ENCODE assay signal across 8 mouse cellular contexts in the genomic region with DNA sequence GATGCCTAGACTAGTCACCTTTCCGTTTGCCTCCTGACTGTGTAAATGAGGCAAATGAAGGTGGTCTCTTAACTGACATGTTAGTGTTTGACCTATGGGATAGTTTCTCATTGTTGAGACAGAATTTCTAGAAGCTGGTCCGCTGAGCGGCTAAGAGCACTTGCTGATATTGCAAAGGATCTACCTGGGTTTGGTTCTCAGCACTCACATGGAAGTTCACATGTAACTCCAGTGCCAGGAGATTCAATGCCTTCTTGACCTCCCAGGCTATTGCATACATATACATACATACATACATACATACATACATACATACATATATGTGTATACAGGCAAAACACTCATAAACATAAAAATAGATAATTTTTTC. TPM values are rescaled to one million over a fixed set of nuclear protein-coding genes. Genes with fewer than 3 reads are reported as not detected.
DNase-seq lines count a peak whose midpoint lies in the region; ATAC-seq lines count a peak whose summit lies in the region.

No protein-coding gene starts in this region.

- H3K9ac ChIP-seq in hindbrain, embryonic 14.5 days: peak overlapping the region; percentile 89
- peak overlapping the region; percentile 97 for H3K9ac ChIP-seq in midbrain, embryonic 13.5 days (replicated peaks)

- WGBS in hindbrain, embryonic 14.5 days: 33% methylated on average over 3 of the region's 3 CpGs
- 27% methylated on average over 3 of the region's 3 CpGs for whole genome bisulfite sequencing in midbrain, embryonic 13.5 days

- peak overlapping the region; percentile 93 for H3K4me2 ChIP-seq in hindbrain, embryonic 14.5 days (replicated peaks)
- H3K4me2 ChIP-seq in midbrain, embryonic 13.5 days (replicated peaks): peak overlapping the region; percentile 89

- no peaks in the 10 kb centered on the region for H3K9me3 ChIP-seq in hindbrain, embryonic 14.5 days (ENCODE audit: control insufficient read depth, low read length)
- H3K9me3 ChIP-seq in midbrain, embryonic 13.5 days: no peaks in the 10 kb centered on the region

- peaks cover 10% of the 10 kb centered on the region for H3K4me1 ChIP-seq in hindbrain, embryonic 14.5 days (replicated peaks; ENCODE audit: control insufficient read depth, insufficient read depth, low read length)
- H3K4me1 ChIP-seq in midbrain, embryonic 13.5 days (replicated peaks): peaks cover 19% of the 10 kb centered on the region

- peaks cover 22% of the 10 kb centered on the region for H3K36me3 ChIP-seq in hindbrain, embryonic 14.5 days (replicated peaks; ENCODE audit: control insufficient read depth, insufficient read depth)
- peaks cover 34% of the 10 kb centered on the region for H3K36me3 ChIP-seq in midbrain, embryonic 13.5 days

- peak; percentile 25 for DNase-seq in kidney, adult 11 months
- DNase-seq in kidney, postnatal 14 days: no peak
- peak; percentile 48 for DNase-seq in c-Kit-negative CD71-positive TER-119-positive erythroid progenitor cells, embryonic 14.5 days (ENCODE audit: low read depth, low spot score)
- no peak for DNase-seq in hindbrain, embryonic 14.5 days (ENCODE audit: low spot score)
- DNase-seq in right cerebral cortex, adult 18-20 months: no peak
- no peak for DNase-seq in urinary bladder, postnatal 10 days (ENCODE audit: low spot score)
- DNase-seq in layer of hippocampus, postnatal 14 days (ENCODE audit: low spot score in 2 of 2): no peak

- peak overlapping the region; percentile 82 for H3K4me3 ChIP-seq in hindbrain, embryonic 14.5 days (replicated peaks; ENCODE audit: low read length)
- H3K4me3 ChIP-seq in midbrain, embryonic 13.5 days (replicated peaks): peak overlapping the region; percentile 96

- no peak for ATAC-seq in hindbrain, embryonic 14.5 days (ENCODE audit: low FRiP score)
- ATAC-seq in midbrain, embryonic 13.5 days: no peak

- peak overlapping the region; percentile 98 for H3K27ac ChIP-seq in hindbrain, embryonic 14.5 days
- peak overlapping the region; percentile 98 for H3K27ac ChIP-seq in midbrain, embryonic 13.5 days

- no peaks in the 10 kb centered on the region for H3K27me3 ChIP-seq in hindbrain, embryonic 14.5 days (ENCODE audit: control insufficient read depth, insufficient read depth, low read length)
- H3K27me3 ChIP-seq in midbrain, embryonic 13.5 days: no peaks in the 10 kb centered on the region

RNA-seq across cellular contexts. Expression of gene Poldip3, which starts 0.9 kb away (rescaled TPM):
- polyA plus RNA-seq in hindbrain, embryonic 14.5 days (2014; fragmentation: Nextera tagmentation; extraction: Ambion mirVana): 143 and 145 TPM in 2 replicates
- 166 and 169 TPM in 2 replicates for polyA plus RNA-seq in midbrain, embryonic 13.5 days (2015; fragmentation: Nextera tagmentation; extraction: Ambion mirVana)
- 10 to 100 TPM; 85.8 to 87.6 TPM for total RNA-seq in layer of hippocampus, postnatal 14 days (2021)

RNA-seq across cellular contexts. Expression of gene Cyb5r3, which starts 22.3 kb away (rescaled TPM):
- polyA plus RNA-seq in hindbrain, embryonic 14.5 days (2014; fragmentation: Nextera tagmentation; extraction: Ambion mirVana): 112 and 129 TPM in 2 replicates
- 123 and 133 TPM in 2 replicates for polyA plus RNA-seq in midbrain, embryonic 13.5 days (2015; fragmentation: Nextera tagmentation; extraction: Ambion mirVana)
- total RNA-seq in layer of hippocampus, postnatal 14 days (2021): 10 to 100 TPM; 80.9 to 89.8 TPM

RNA-seq across cellular contexts. Expression of gene Rrp7a, which starts 27.5 kb away (rescaled TPM):
- polyA plus RNA-seq in hindbrain, embryonic 14.5 days (2014; fragmentation: Nextera tagmentation; extraction: Ambion mirVana): 64.7 and 68.2 TPM in 2 replicates
- polyA plus RNA-seq in midbrain, embryonic 13.5 days (2015; fragmentation: Nextera tagmentation; extraction: Ambion mirVana): 72.4 and 77.0 TPM in 2 replicates
- total RNA-seq in layer of hippocampus, postnatal 14 days (2021): 100 to 1,000 TPM; 128 to 133 TPM

Comparison
In these comparisons a context has a peak if more than half of its experiments do, and no peak if none do; other contexts are left out.
1. DNase-seq: peak in kidney, adult 11 months (single experiment) and c-Kit-negative CD71-positive TER-119-positive erythroid progenitor cells, embryonic 14.5 days (single experiment); none in kidney, postnatal 14 days (single experiment), hindbrain, embryonic 14.5 days (single experiment), right cerebral cortex, adult 18-20 months (single experiment), urinary bladder, postnatal 10 days (single experiment) and layer of hippocampus, postnatal 14 days (0 of 2).